21 mouse cellular contexts compared by ENCODE assay signal in the genomic region with DNA sequence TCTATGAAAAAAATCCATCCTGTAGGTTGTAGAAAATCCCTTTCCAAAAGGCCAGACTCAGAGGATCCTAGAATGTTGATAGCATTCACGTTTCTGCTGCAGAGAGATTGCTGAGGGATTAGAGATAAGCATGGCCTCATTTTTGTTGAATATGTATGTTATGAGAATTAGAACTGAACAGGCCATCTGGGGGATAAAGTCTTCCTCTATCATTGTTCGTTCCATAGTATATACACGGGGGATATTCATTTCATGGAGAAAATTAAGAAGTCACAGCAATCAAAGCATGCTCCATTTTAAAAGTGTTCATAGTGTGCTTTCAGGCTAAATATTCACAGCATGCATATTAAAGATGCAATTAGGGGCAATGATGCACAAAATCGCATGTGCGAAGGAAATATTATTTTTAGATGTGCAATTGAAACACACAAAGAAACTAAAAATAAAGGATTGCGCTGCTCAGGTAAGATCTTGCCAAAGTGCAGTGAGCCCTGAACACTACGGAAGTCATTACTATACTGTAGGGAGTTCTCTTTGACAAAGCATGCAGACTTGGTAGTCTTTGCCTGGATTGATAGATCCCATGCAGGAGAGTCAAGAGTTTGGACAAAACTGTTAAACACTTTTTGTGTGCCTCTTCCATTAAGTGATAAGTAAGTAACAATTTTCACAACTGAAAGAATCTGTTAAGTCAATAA.
DNase-seq lines count a peak whose midpoint lies in the region; ATAC-seq lines count a peak whose summit lies in the region.
"Had no signal": no experiment of that assay in that cellular context is flagged by ENCODE, and none has a peak within 500 bp of the region (broad histone marks: within the 10 kb centered on the region; RNA-seq: fewer than 3 reads in every experiment).

No protein-coding gene starts in this region.

- H3K9ac ChIP-seq in midbrain, embryonic 11.5 days (ENCODE audit: low read length), result no peak overlapping the region
- H3K9ac ChIP-seq in midbrain, embryonic 14.5 days (replicated peaks; ENCODE audit: low read length), result no peak overlapping the region
- no peak overlapping the region for H3K9ac ChIP-seq in neural tube, embryonic 15.5 days (replicated peaks)
- H3K9ac ChIP-seq: heart, embryonic 13.5 days had no signal

- ATAC-seq in midbrain, embryonic 11.5 days (ENCODE audit: low FRiP score), result peak; percentile 24; the same call in 1 of the 2 replicates
- peak; percentile 46; the same call in 1 of the 2 replicates for ATAC-seq in midbrain, embryonic 14.5 days (ENCODE audit: low FRiP score, low TSS enrichment)
- ATAC-seq in neural tube, embryonic 15.5 days (ENCODE audit: low FRiP score), result peak; percentile 79
- ATAC-seq: CD4-positive, CD25-positive, alpha-beta regulatory T cell, adult 4 months; forebrain, embryonic 14.5 days had no signal

- no peak overlapping the region for H3K4me3 ChIP-seq in midbrain, embryonic 11.5 days (ENCODE audit: low read depth, low read length)
- H3K4me3 ChIP-seq in midbrain, embryonic 10.5 days, result no peak overlapping the region
- no peak overlapping the region for H3K4me3 ChIP-seq in midbrain, embryonic 14.5 days (replicated peaks; ENCODE audit: low read depth, low read length)
- H3K4me3 ChIP-seq in neural tube, embryonic 15.5 days (replicated peaks), result no peak overlapping the region
- H3K4me3 ChIP-seq: embryonic facial prominence, embryonic 10.5 days; gastrocnemius, adult 2 months; heart, embryonic 13.5 days had no signal

- no peaks in the 10 kb centered on the region for H3K36me3 ChIP-seq in midbrain, embryonic 11.5 days (ENCODE audit: control insufficient read depth, insufficient read depth, low read length)
- H3K36me3 ChIP-seq in midbrain, embryonic 10.5 days, result no peaks in the 10 kb centered on the region
- H3K36me3 ChIP-seq in midbrain, embryonic 14.5 days (ENCODE audit: control insufficient read depth, insufficient read depth, low read length), result no peaks in the 10 kb centered on the region
- no peaks in the 10 kb centered on the region for H3K36me3 ChIP-seq in neural tube, embryonic 15.5 days
- H3K36me3 ChIP-seq: embryonic facial prominence, embryonic 10.5 days; G1E; heart, embryonic 13.5 days had no signal

- DNase-seq in heart, adult 11 months, result peak; percentile 28
- DNase-seq in heart, postnatal 25 days (ENCODE audit: low spot score), result no peak
- no peak for DNase-seq in midbrain, embryonic 11.5 days (ENCODE audit: low spot score, missing footprints)
- no peak for DNase-seq in midbrain, embryonic 10.5 days (ENCODE audit: low spot score)
- DNase-seq in midbrain, embryonic 14.5 days, result peak; percentile 52
- DNase-seq in adrenal gland, postnatal 36 days, result no peak
- DNase-seq in cerebellum, postnatal 36 days, result no peak
- DNase-seq: adrenal gland, adult 8-10 months; B cell, adult 2 months; cerebellum, adult 11-12 months; cerebellum, adult 9-10 months; cerebellum, postnatal 25 days; gastrocnemius, adult 2 months; gastrocnemius, postnatal 25 days; heart, postnatal 4 days had no signal

- H3K27ac ChIP-seq in midbrain, embryonic 11.5 days (ENCODE audit: low read depth, low read length), result no peak overlapping the region
- no peak overlapping the region for H3K27ac ChIP-seq in midbrain, embryonic 10.5 days (replicated peaks)
- peak overlapping the region; percentile 4; the same call in 1 of the 2 replicates for H3K27ac ChIP-seq in midbrain, embryonic 14.5 days (replicated peaks; ENCODE audit: low read depth, low read length)
- 0 out of 2 replicates have a peak overlapping the region, but pooled peaks have one; percentile 11 for H3K27ac ChIP-seq in neural tube, embryonic 15.5 days (replicated peaks)
- H3K27ac ChIP-seq: embryonic facial prominence, embryonic 10.5 days; gastrocnemius, adult 2 months; heart, embryonic 13.5 days had no signal

- intact Hi-C loops in heart, postnatal 25 days (cut with DNase I), result no loop called here

- no peaks in the 10 kb centered on the region for H3K9me3 ChIP-seq in midbrain, embryonic 11.5 days (ENCODE audit: control insufficient read depth, low read length)
- H3K9me3 ChIP-seq in midbrain, embryonic 10.5 days (replicated peaks), result no peaks in the 10 kb centered on the region
- no peaks in the 10 kb centered on the region for H3K9me3 ChIP-seq in midbrain, embryonic 14.5 days (ENCODE audit: control insufficient read depth, low read length)
- no peaks in the 10 kb centered on the region for H3K9me3 ChIP-seq in neural tube, embryonic 15.5 days (replicated peaks)
- H3K9me3 ChIP-seq: embryonic facial prominence, embryonic 10.5 days; heart, embryonic 13.5 days had no signal

- no peak overlapping the region for H3K4me2 ChIP-seq in midbrain, embryonic 11.5 days
- H3K4me2 ChIP-seq in midbrain, embryonic 14.5 days (ENCODE audit: low read length), result no peak overlapping the region
- H3K4me2 ChIP-seq in neural tube, embryonic 15.5 days, result no peak overlapping the region
- H3K4me2 ChIP-seq: heart, embryonic 13.5 days had no signal

- H3K4me1 ChIP-seq in midbrain, embryonic 11.5 days (ENCODE audit: control insufficient read depth, insufficient read depth, low read length), result no peaks in the 10 kb centered on the region
- H3K4me1 ChIP-seq in midbrain, embryonic 10.5 days, result no peaks in the 10 kb centered on the region
- H3K4me1 ChIP-seq in midbrain, embryonic 14.5 days (ENCODE audit: control insufficient read depth, insufficient read depth, low read length), result peaks cover 5% of the 10 kb centered on the region; the same call in 1 of the 2 replicates
- H3K4me1 ChIP-seq in neural tube, embryonic 15.5 days, result 0 out of 2 replicates have a peak, but pooled peaks cover 4% of the 10 kb centered on the region
- H3K4me1 ChIP-seq: embryonic facial prominence, embryonic 10.5 days; heart, embryonic 13.5 days had no signal

- 81% methylated on average over 7 of the region's 7 CpGs for WGBS in midbrain, embryonic 11.5 days
- 91% methylated on average over 7 of the region's 7 CpGs for WGBS in midbrain, embryonic 10.5 days
- WGBS in midbrain, embryonic 14.5 days, result 42% methylated on average over 7 of the region's 7 CpGs
- WGBS in neural tube, embryonic 15.5 days, result 55% methylated on average over 7 of the region's 7 CpGs

- no peaks in the 10 kb centered on the region for H3K27me3 ChIP-seq in midbrain, embryonic 11.5 days (ENCODE audit: control insufficient read depth, insufficient read depth, low read length)
- no peaks in the 10 kb centered on the region for H3K27me3 ChIP-seq in midbrain, embryonic 10.5 days (ENCODE audit: low read depth, poor library complexity, severe bottlenecking)
- H3K27me3 ChIP-seq in midbrain, embryonic 14.5 days (ENCODE audit: control insufficient read depth, insufficient read depth, low read length), result no peaks in the 10 kb centered on the region
- H3K27me3 ChIP-seq in neural tube, embryonic 15.5 days (replicated peaks), result no peaks in the 10 kb centered on the region
- H3K27me3 ChIP-seq: heart, embryonic 13.5 days had no signal

Comparison
In these comparisons a context has a peak if more than half of its experiments do, and no peak if none do; other contexts are left out.
1. DNase-seq: peak in heart, adult 11 months (single experiment) and midbrain, embryonic 14.5 days (single experiment); none in heart, postnatal 25 days (single experiment), midbrain, embryonic 11.5 days (single experiment), midbrain, embryonic 10.5 days (single experiment), adrenal gland, postnatal 36 days (0 of 2) and cerebellum, postnatal 36 days (0 of 2).
2. H3K27ac ChIP-seq: peak in midbrain, embryonic 14.5 days (single experiment) and neural tube, embryonic 15.5 days (single experiment); none in midbrain, embryonic 11.5 days (single experiment) and midbrain, embryonic 10.5 days (single experiment).
3. ATAC-seq: peak in every context shown above with its lines; median percentile 79 in neural tube, embryonic 15.5 days; 46 in midbrain, embryonic 14.5 days; 24 in midbrain, embryonic 11.5 days.